Comparison of ENCODE assay signal across 8 mouse cellular contexts in genomic region chr7:75910652-75911035, GRCm38 (mm10).
DNase-seq lines count a peak whose midpoint lies in the region; ATAC-seq and TF ChIP-seq lines count a peak whose summit lies in the region.

No protein-coding gene starts in this region.

- intact Hi-C loops in heart, postnatal 25 days (cut with DNase I) = loop anchor here (2.0 kb wide), 1 partner anchor 1030 kb away; no protein-coding TSS in a partner anchor

- no peak overlapping the region for H3K27ac ChIP-seq in heart, embryonic 10.5 days
- no peak overlapping the region for H3K27ac ChIP-seq in neural tube, embryonic 11.5 days (ENCODE audit: low read depth, low read length)
- H3K27ac ChIP-seq in midbrain, embryonic 10.5 days (replicated peaks) = peak overlapping the region; percentile 75

- 77% methylated on average over 8 of the region's 8 CpGs for WGBS in heart, embryonic 10.5 days
- 84% methylated on average over 8 of the region's 8 CpGs for WGBS in neural tube, embryonic 11.5 days
- WGBS in midbrain, embryonic 10.5 days = 91% methylated on average over 8 of the region's 8 CpGs
- 70% methylated on average over 8 of the region's 8 CpGs for WGBS in lung, adult 2 months

- H3K4me2 ChIP-seq in neural tube, embryonic 11.5 days (ENCODE audit: low read depth) = peak overlapping the region; percentile 37

- peak overlapping the region; percentile 45 for H3K4me3 ChIP-seq in heart, embryonic 10.5 days
- H3K4me3 ChIP-seq in neural tube, embryonic 11.5 days (ENCODE audit: low read depth, low read length) = no peak overlapping the region
- peak overlapping the region; percentile 48 for H3K4me3 ChIP-seq in midbrain, embryonic 10.5 days
- H3K4me3 ChIP-seq in lung, adult 2 months (replicated peaks; ENCODE audit: extremely low read depth, low read depth, low read length) = no peak overlapping the region

- no peak for DNase-seq in heart, embryonic 10.5 days (ENCODE audit: low spot score)
- no peak for DNase-seq in heart, postnatal 25 days (ENCODE audit: low spot score)
- DNase-seq in neural tube, embryonic 11.5 days (ENCODE audit: low spot score) = no peak
- no peak for DNase-seq in neural tube, embryonic 10.5 days (ENCODE audit: extremely low spot score, low spot score)
- DNase-seq in midbrain, embryonic 10.5 days (ENCODE audit: low spot score) = no peak
- peak; percentile 35 to 55 for DNase-seq in thymus, postnatal 36 days
- DNase-seq in lung, adult 2 months = no peak

- no peaks in the 10 kb centered on the region for H3K9me3 ChIP-seq in heart, embryonic 10.5 days
- no peaks in the 10 kb centered on the region for H3K9me3 ChIP-seq in neural tube, embryonic 11.5 days (ENCODE audit: control insufficient read depth, low read length)
- no peaks in the 10 kb centered on the region for H3K9me3 ChIP-seq in midbrain, embryonic 10.5 days (replicated peaks)

- TF ChIP-seq CTCF in lung, adult 2 months (IDR thresholded peaks at IDR 0.05; ENCODE audit: insufficient read depth, low read length) = no peak

- TF ChIP-seq POLR2A in lung, adult 2 months (IDR thresholded peaks at IDR 0.05; ENCODE audit: borderline replicate concordance, extremely low read depth, low read depth, low read length) = no peak

- H3K36me3 ChIP-seq in heart, embryonic 10.5 days = no peaks in the 10 kb centered on the region
- no peaks in the 10 kb centered on the region for H3K36me3 ChIP-seq in neural tube, embryonic 11.5 days (ENCODE audit: control insufficient read depth, insufficient read depth, low read length)
- no peaks in the 10 kb centered on the region for H3K36me3 ChIP-seq in midbrain, embryonic 10.5 days

- no peak overlapping the region for H3K9ac ChIP-seq in neural tube, embryonic 11.5 days (ENCODE audit: low read length)

- H3K4me1 ChIP-seq in heart, embryonic 10.5 days = peaks cover 9% of the 10 kb centered on the region; the same call in 1 of the 2 replicates
- no peaks in the 10 kb centered on the region for H3K4me1 ChIP-seq in neural tube, embryonic 11.5 days (ENCODE audit: control insufficient read depth, insufficient read depth, low read length)
- H3K4me1 ChIP-seq in midbrain, embryonic 10.5 days = peaks cover 12% of the 10 kb centered on the region
- no peaks in the 10 kb centered on the region for H3K4me1 ChIP-seq in lung, adult 2 months (ENCODE audit: control insufficient read depth, insufficient read depth, low read length)

- no peak for ATAC-seq in neural tube, embryonic 11.5 days (ENCODE audit: insufficient read depth, low FRiP score, low TSS enrichment)
- no peak for ATAC-seq in erythroid progenitor cell, adult 5-6 weeks (replicated peaks; ENCODE audit: low FRiP score, poor library complexity, severe bottlenecking)

- H3K27me3 ChIP-seq in heart, embryonic 10.5 days (ENCODE audit: insufficient read depth, poor library complexity, severe bottlenecking) = no peaks in the 10 kb centered on the region
- H3K27me3 ChIP-seq in neural tube, embryonic 11.5 days (ENCODE audit: control insufficient read depth, insufficient read depth, low read length) = no peaks in the 10 kb centered on the region
- no peaks in the 10 kb centered on the region for H3K27me3 ChIP-seq in midbrain, embryonic 10.5 days (ENCODE audit: low read depth, poor library complexity, severe bottlenecking)

Comparison
In these comparisons a context has a peak if more than half of its experiments do, and no peak if none do; other contexts are left out.
1. DNase-seq: peak in thymus, postnatal 36 days (2 of 2); none in heart, embryonic 10.5 days (single experiment), heart, postnatal 25 days (single experiment), neural tube, embryonic 11.5 days (single experiment), neural tube, embryonic 10.5 days (single experiment), midbrain, embryonic 10.5 days (single experiment) and lung, adult 2 months (single experiment).
2. H3K4me3 ChIP-seq: peak in heart, embryonic 10.5 days (single experiment) and midbrain, embryonic 10.5 days (single experiment); none in neural tube, embryonic 11.5 days (single experiment) and lung, adult 2 months (single experiment).